Mouse (Mus musculus): Measurements from ENCODE around the gene Col26a1.
A peak's percentile ranks its signal among the peaks of the same experiment; 100 is the strongest.

Gene Col26a1

GRCm38 (mm10) chr5:136882788-136883439, at the start of gene Col26a1:
Gene Col26a1, minus strand, starts transcription at chr5:136883209.
- no peak for DNase-seq

GRCm38 (mm10) chr5:136931896-136932295, 48.9 kb upstream of the Col26a1 start:
- DNase-seq, result no peak

GRCm38 (mm10) chr5:136929073-136929472, 46.1 kb upstream of the Col26a1 start:
- peak; percentile 68 for DNase-seq

- no peak for DNase-seq
Observed at GRCm38 (mm10) chr5:136923751-136924478, 40.9 kb upstream of the Col26a1 start.

- no peak for DNase-seq
Observed at GRCm38 (mm10) chr5:136922830-136923229, 39.8 kb upstream of the Col26a1 start.

- DNase-seq, result no peak
Observed at GRCm38 (mm10) chr5:136919546-136920301, 36.7 kb upstream of the Col26a1 start.

- peak; percentile 83 for DNase-seq
Observed at GRCm38 (mm10) chr5:136918655-136919472, 35.9 kb upstream of the Col26a1 start.

GRCm38 (mm10) chr5:136917613-136918242, 34.7 kb upstream of the Col26a1 start:
- no peak for DNase-seq

- DNase-seq, result no peak
Observed at GRCm38 (mm10) chr5:136914183-136914582, 31.2 kb upstream of the Col26a1 start.

GRCm38 (mm10) chr5:136907991-136908857, 25.2 kb upstream of the Col26a1 start, which contains the start of gene Ift22:
Gene Ift22, plus strand, starts transcription at chr5:136908150.
- peak; percentile 93 for DNase-seq

- no peak for DNase-seq
Observed at GRCm38 (mm10) chr5:136907587-136907986, 24.6 kb upstream of the Col26a1 start.

- DNase-seq, result no peak
Observed at GRCm38 (mm10) chr5:136905630-136906029, 22.6 kb upstream of the Col26a1 start.

- DNase-seq, result no peak
Observed at GRCm38 (mm10) chr5:136904621-136905020, 21.6 kb upstream of the Col26a1 start.

GRCm38 (mm10) chr5:136895529-136895963, 12.5 kb upstream of the Col26a1 start:
- no peak for DNase-seq

GRCm38 (mm10) chr5:136894840-136895528, 12.0 kb upstream of the Col26a1 start:
- no peak for DNase-seq

GRCm38 (mm10) chr5:136888539-136889355, 5.7 kb upstream of the Col26a1 start:
- DNase-seq, result no peak

GRCm38 (mm10) chr5:136886957-136887356, 3.9 kb upstream of the Col26a1 start:
- no peak for DNase-seq

- DNase-seq, result no peak
Observed at GRCm38 (mm10) chr5:136882055-136882787, 788 bp downstream of the Col26a1 start.

All from layer of hippocampus, adult 9-11 months (tissue).